Mouse (Mus musculus) kidney, adult 8-10 months (tissue): Measurements from ENCODE around the gene Nup107.
A peak's percentile ranks its signal among the peaks of the same experiment; 100 is the strongest.

Experiments
- DNase-seq, 2 experiments: peaks; one replicate each; pipeline ENCODE4 v3.0.0; 2022

Nup107 gene

GRCm38 (mm10) chr10:117792141-117793091 is at the start of gene Nup107:
TSS of gene Nup107 (minus strand) at chr10:117792705.
- DNase-seq, result peak; percentile 100

GRCm38 (mm10) chr10:117841765-117842164 is 49.3 kb upstream of the Nup107 start:
- DNase-seq, result no peak

- DNase-seq, result no peak
These were observed 48.0 kb upstream of the Nup107 start for GRCm38 (mm10) chr10:117840431-117840995.

GRCm38 (mm10) chr10:117839737-117840136 is 47.2 kb upstream of the Nup107 start:
- no peak for DNase-seq

- no peak for DNase-seq
These were observed 46.4 kb upstream of the Nup107 start for GRCm38 (mm10) chr10:117838924-117839323.

GRCm38 (mm10) chr10:117836354-117836753 is 43.8 kb upstream of the Nup107 start:
- no peak for DNase-seq

- no peak for DNase-seq
These were observed 42.9 kb upstream of the Nup107 start for GRCm38 (mm10) chr10:117835453-117835852.

GRCm38 (mm10) chr10:117830797-117831196 is 38.3 kb upstream of the Nup107 start:
- no peak for DNase-seq

- DNase-seq, result no peak
These were observed 37.1 kb upstream of the Nup107 start for GRCm38 (mm10) chr10:117829472-117830155.

- peak in 1 of 2 experiments; percentile 27 for DNase-seq
These were observed 36.5 kb upstream of the Nup107 start for GRCm38 (mm10) chr10:117829022-117829421.

GRCm38 (mm10) chr10:117828536-117828935 is 36.0 kb upstream of the Nup107 start:
- DNase-seq, result no peak

- no peak for DNase-seq
These were observed 32.1 kb upstream of the Nup107 start for GRCm38 (mm10) chr10:117824647-117825046.

- no peak for DNase-seq
These were observed 31.6 kb upstream of the Nup107 start for GRCm38 (mm10) chr10:117824139-117824538.

- no peak for DNase-seq
These were observed 30.8 kb upstream of the Nup107 start for GRCm38 (mm10) chr10:117823321-117823720.

- DNase-seq, result no peak
These were observed 26.1 kb upstream of the Nup107 start for GRCm38 (mm10) chr10:117818600-117818999.

GRCm38 (mm10) chr10:117816721-117817120 is 24.2 kb upstream of the Nup107 start:
- DNase-seq, result no peak

GRCm38 (mm10) chr10:117812501-117812900 is 20.0 kb upstream of the Nup107 start:
- DNase-seq, result no peak

GRCm38 (mm10) chr10:117811555-117811954 is 19.1 kb upstream of the Nup107 start:
- DNase-seq, result no peak

GRCm38 (mm10) chr10:117810506-117810905 is 18.0 kb upstream of the Nup107 start:
- DNase-seq, result no peak

- no peak for DNase-seq
These were observed 15.6 kb upstream of the Nup107 start for GRCm38 (mm10) chr10:117808068-117808467.

- no peak for DNase-seq
These were observed 13.4 kb upstream of the Nup107 start for GRCm38 (mm10) chr10:117805919-117806318.

- DNase-seq, result no peak
These were observed 11.7 kb upstream of the Nup107 start for GRCm38 (mm10) chr10:117803870-117804850.
